Comparison of ENCODE assay signal across 9 mouse cellular contexts in the genomic region with DNA sequence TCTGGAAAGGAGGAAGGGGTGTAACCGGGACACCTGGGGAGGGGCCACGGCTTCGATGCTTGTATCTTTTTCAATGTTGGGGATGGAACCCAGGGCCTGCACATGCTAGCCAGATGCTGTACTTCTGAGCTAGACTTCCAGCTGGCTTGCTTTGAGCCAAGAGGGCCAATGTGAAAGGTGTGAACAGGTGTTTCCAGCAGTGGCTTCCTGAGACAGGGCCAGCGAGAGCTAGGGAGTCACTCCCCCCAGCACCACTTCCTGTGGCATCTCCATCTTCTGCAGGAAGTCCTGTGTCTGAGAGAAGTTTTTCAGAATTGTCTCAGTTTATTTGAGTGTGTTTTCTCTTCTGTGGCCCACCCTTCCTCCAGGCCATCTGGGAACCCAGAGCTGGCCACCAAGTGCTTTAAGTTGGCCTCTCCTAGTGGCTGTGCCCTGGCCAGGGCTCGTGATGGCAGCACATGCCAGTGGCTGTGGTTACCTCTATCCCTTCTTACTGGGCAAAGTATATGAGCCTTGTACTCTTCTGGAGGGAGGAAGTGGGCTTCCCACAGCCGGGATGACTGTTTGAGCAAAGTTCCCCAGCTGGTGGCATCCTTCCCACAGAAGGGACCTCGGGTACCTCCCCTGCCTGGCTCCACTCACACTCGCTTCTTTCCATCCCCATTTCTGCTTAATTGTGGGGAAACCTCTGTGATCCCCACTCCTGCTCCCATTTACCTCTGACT. TPM values are rescaled to one million over a fixed set of nuclear protein-coding genes. Genes with fewer than 3 reads are reported as not detected.
DNase-seq lines count a peak whose midpoint lies in the region; ATAC-seq and TF ChIP-seq lines count a peak whose summit lies in the region.
"Had no signal": no experiment of that assay in that cellular context is flagged by ENCODE, and none has a peak within 500 bp of the region (broad histone marks: within the 10 kb centered on the region; RNA-seq: fewer than 3 reads in every experiment).

No protein-coding gene starts in this region.

- H3K36me3 ChIP-seq in liver, adult 2 months (ENCODE audit: control insufficient read depth, insufficient read depth, low read length) = no peaks in the 10 kb centered on the region
- peaks cover 96% of the 10 kb centered on the region for H3K36me3 ChIP-seq in liver, embryonic 12.5 days
- H3K36me3 ChIP-seq in liver, embryonic 15.5 days (replicated peaks) = peaks cover 98% of the 10 kb centered on the region
- peaks cover 32% of the 10 kb centered on the region for H3K36me3 ChIP-seq in thymus, adult 2 months (ENCODE audit: control insufficient read depth, insufficient read depth, low read length)
- H3K36me3 ChIP-seq: forebrain, embryonic 12.5 days had no signal

- no peak for TF ChIP-seq POLR2A in liver, adult 2 months (IDR thresholded peaks at IDR 0.05; ENCODE audit: extremely low read depth, insufficient read depth, low read length)
- no peak for TF ChIP-seq POLR2A in bone marrow, adult 2 months (IDR thresholded peaks at IDR 0.05; ENCODE audit: borderline replicate concordance, control insufficient read depth, low read depth, low read length)
- TF ChIP-seq POLR2A in thymus, adult 2 months (IDR thresholded peaks at IDR 0.05; ENCODE audit: control insufficient read depth, extremely low read depth, insufficient read depth, low read length, poor library complexity) = no peak

- 86% methylated on average over 8 of the region's 8 CpGs for WGBS in liver, adult 2 months
- 72% methylated on average over 8 of the region's 8 CpGs for WGBS in liver, embryonic 12.5 days (ENCODE audit: insufficient replicate concordance)
- 18% methylated on average over 8 of the region's 8 CpGs for WGBS in bone marrow, adult 2 months
- 62% methylated on average over 8 of the region's 8 CpGs for WGBS in liver, embryonic 15.5 days (ENCODE audit: insufficient replicate concordance)
- 9% methylated on average over 8 of the region's 8 CpGs for WGBS in thymus, adult 2 months

- H3K4me1 ChIP-seq in liver, adult 2 months (ENCODE audit: control insufficient read depth, insufficient read depth, low read length) = peaks cover 5% of the 10 kb centered on the region; the same call in 1 of the 2 replicates
- peaks cover 35% of the 10 kb centered on the region for H3K4me1 ChIP-seq in liver, embryonic 12.5 days
- H3K4me1 ChIP-seq in bone marrow, adult 2 months (ENCODE audit: control insufficient read depth, insufficient read depth, low read length) = peaks cover 5% of the 10 kb centered on the region; the same call in 1 of the 2 replicates
- peaks cover 46% of the 10 kb centered on the region for H3K4me1 ChIP-seq in liver, embryonic 15.5 days (replicated peaks)
- peaks cover 61% of the 10 kb centered on the region for H3K4me1 ChIP-seq in thymus, adult 2 months (replicated peaks; ENCODE audit: control insufficient read depth, insufficient read depth, low read length)
- H3K4me1 ChIP-seq: forebrain, embryonic 12.5 days had no signal

- H3K9ac ChIP-seq in liver, adult 2 months (ENCODE audit: low read depth, low read length) = no peak overlapping the region
- H3K9ac ChIP-seq in liver, embryonic 12.5 days = no peak overlapping the region
- no peak overlapping the region for H3K9ac ChIP-seq in liver, embryonic 15.5 days
- H3K9ac ChIP-seq: forebrain, embryonic 12.5 days had no signal

- DNase-seq in liver, adult 2 months (ENCODE audit: extremely low read depth, low read depth, low spot score) = no peak
- peak; percentile 70 for DNase-seq in thymus, adult 2 months
- DNase-seq in cerebellum, postnatal 10 days = no peak
- no peak for DNase-seq in gastrocnemius, postnatal 4 days (ENCODE audit: low spot score in 2 of 2)
- DNase-seq: embryo, embryonic 11 days had no signal

- H3K4me2 ChIP-seq in liver, embryonic 12.5 days = no peak overlapping the region
- H3K4me2 ChIP-seq in liver, embryonic 15.5 days = no peak overlapping the region
- H3K4me2 ChIP-seq: forebrain, embryonic 12.5 days had no signal

- no peaks in the 10 kb centered on the region for H3K9me3 ChIP-seq in liver, embryonic 12.5 days (replicated peaks)
- no peaks in the 10 kb centered on the region for H3K9me3 ChIP-seq in liver, embryonic 15.5 days (replicated peaks)
- H3K9me3 ChIP-seq: forebrain, embryonic 12.5 days had no signal

- H3K27ac ChIP-seq in liver, adult 2 months (replicated peaks; ENCODE audit: insufficient read depth, low read depth, low read length) = 0 out of 2 replicates have a peak overlapping the region, but pooled peaks have one; percentile 18
- no peak overlapping the region; the same call in 1 of the 2 replicates for H3K27ac ChIP-seq in liver, embryonic 12.5 days
- H3K27ac ChIP-seq in bone marrow, adult 2 months (ENCODE audit: control insufficient read depth, insufficient read depth, low read depth, low read length, poor library complexity) = peak overlapping the region; percentile 35
- peak overlapping the region; percentile 61; the same call in 1 of the 2 replicates for H3K27ac ChIP-seq in liver, embryonic 15.5 days (replicated peaks)
- peak overlapping the region; percentile 91 for H3K27ac ChIP-seq in thymus, adult 2 months (ENCODE audit: control insufficient read depth, insufficient read depth, low read length)
- H3K27ac ChIP-seq: forebrain, embryonic 12.5 days had no signal

- TF ChIP-seq CTCF in liver, adult 2 months (IDR thresholded peaks at IDR 0.05; ENCODE audit: low read depth, low read length) = no peak
- no peak for TF ChIP-seq CTCF in bone marrow, adult 2 months (IDR thresholded peaks at IDR 0.05; ENCODE audit: control insufficient read depth, insufficient read depth, low read length)
- no peak for TF ChIP-seq CTCF in thymus, adult 2 months (IDR thresholded peaks at IDR 0.05; ENCODE audit: borderline replicate concordance, control insufficient read depth, extremely low read depth, insufficient read depth, low read length, poor library complexity)

- H3K79me2 ChIP-seq in liver, adult 2 months (ENCODE audit: control insufficient read depth, insufficient read depth, low read length) = no peaks in the 10 kb centered on the region

- H3K4me3 ChIP-seq in liver, adult 2 months (ENCODE audit: insufficient read depth, low read depth, low read length) = no peak overlapping the region
- no peak overlapping the region for H3K4me3 ChIP-seq in liver, embryonic 12.5 days
- no peak overlapping the region for H3K4me3 ChIP-seq in bone marrow, adult 2 months (replicated peaks; ENCODE audit: control insufficient read depth, low read depth, low read length)
- no peak overlapping the region for H3K4me3 ChIP-seq in liver, embryonic 15.5 days (replicated peaks)
- H3K4me3 ChIP-seq in thymus, adult 2 months (ENCODE audit: control insufficient read depth, insufficient read depth, low read length) = no peak overlapping the region
- H3K4me3 ChIP-seq: forebrain, embryonic 12.5 days had no signal

- ATAC-seq in liver, embryonic 12.5 days = no peak
- ATAC-seq in liver, embryonic 15.5 days (ENCODE audit: insufficient read depth) = no peak

- no peaks in the 10 kb centered on the region for H3K27me3 ChIP-seq in liver, adult 2 months (ENCODE audit: control insufficient read depth, insufficient read depth, low read length)
- no peaks in the 10 kb centered on the region for H3K27me3 ChIP-seq in liver, embryonic 12.5 days (replicated peaks)
- no peaks in the 10 kb centered on the region for H3K27me3 ChIP-seq in liver, embryonic 15.5 days
- H3K27me3 ChIP-seq in thymus, adult 2 months (ENCODE audit: control insufficient read depth, insufficient read depth, low read length) = no peaks in the 10 kb centered on the region
- H3K27me3 ChIP-seq: forebrain, embryonic 12.5 days had no signal

RNA-seq across cellular contexts. Expression of gene Slc35b1, which starts 17.3 kb away (rescaled TPM):
- total RNA-seq in liver, adult 2 months (2014; rRNA removed) = 58.6 and 63.7 TPM in 2 replicates
- polyA plus RNA-seq in liver, adult 2 months (2012; rRNA removed) = 81.0 and 92.0 TPM in 2 replicates
- polyA plus RNA-seq in liver, embryonic 12.5 days (2016; fragmentation: Nextera tagmentation; extraction: Ambion mirVana) = 58.2 and 61.3 TPM in 2 replicates
- polyA plus RNA-seq in bone marrow, adult 2 months (2011; ENCODE audit: insufficient read depth, insufficient read length, low replicate concordance, missing spikeins) = 34.9 and 49.3 TPM in 2 replicates
- 39.2 and 40.6 TPM in 2 replicates for polyA plus RNA-seq in liver, embryonic 15.5 days (2015; fragmentation: Nextera tagmentation; extraction: Ambion mirVana)
- polyA plus RNA-seq in thymus, adult 2 months (2012; rRNA removed) = 89.3 and 107 TPM in 2 replicates
- 10 to 100 TPM; 47.4 to 49.3 TPM for total RNA-seq in gastrocnemius, postnatal 4 days (2021)

RNA-seq across cellular contexts. Expression of gene Fam117a, which starts 30.4 kb away (rescaled TPM):
- 1.8 TPM in 2 replicates for total RNA-seq in liver, adult 2 months (2014; rRNA removed)
- 6.4 and 7.4 TPM in 2 replicates for polyA plus RNA-seq in liver, adult 2 months (2012; rRNA removed)
- polyA plus RNA-seq in liver, embryonic 12.5 days (2016; fragmentation: Nextera tagmentation; extraction: Ambion mirVana) = 59.0 and 62.7 TPM in 2 replicates
- polyA plus RNA-seq in bone marrow, adult 2 months (2011; ENCODE audit: insufficient read depth, insufficient read length, low replicate concordance, missing spikeins) = 167 and 178 TPM in 2 replicates
- 75.3 and 78.9 TPM in 2 replicates for polyA plus RNA-seq in liver, embryonic 15.5 days (2015; fragmentation: Nextera tagmentation; extraction: Ambion mirVana)
- 204 and 224 TPM in 2 replicates for polyA plus RNA-seq in thymus, adult 2 months (2012; rRNA removed)
- 10 to 100 TPM; 21.1 to 24.9 TPM for total RNA-seq in gastrocnemius, postnatal 4 days (2021)

RNA-seq across cellular contexts. Expression of gene Spop, which starts 46.7 kb away (rescaled TPM):
- total RNA-seq in liver, adult 2 months (2014; rRNA removed) = 39.3 and 48.7 TPM in 2 replicates
- 43.9 and 64.1 TPM in 2 replicates for polyA plus RNA-seq in liver, adult 2 months (2012; rRNA removed)
- 90.8 and 105 TPM in 2 replicates for polyA plus RNA-seq in liver, embryonic 12.5 days (2016; fragmentation: Nextera tagmentation; extraction: Ambion mirVana)
- 57.9 and 61.3 TPM in 2 replicates for polyA plus RNA-seq in bone marrow, adult 2 months (2011; ENCODE audit: insufficient read depth, insufficient read length, low replicate concordance, missing spikeins)
- polyA plus RNA-seq in liver, embryonic 15.5 days (2015; fragmentation: Nextera tagmentation; extraction: Ambion mirVana) = 66.6 and 67.5 TPM in 2 replicates
- 47.9 and 52.0 TPM in 2 replicates for polyA plus RNA-seq in thymus, adult 2 months (2012; rRNA removed)
- total RNA-seq in gastrocnemius, postnatal 4 days (2021) = 100 to 1,000 TPM; 191 to 194 TPM

RNA-seq across cellular contexts. Expression of gene Kat7, which starts 57.1 kb away (rescaled TPM):
- total RNA-seq in liver, adult 2 months (2014; rRNA removed) = 12.2 and 15.6 TPM in 2 replicates
- 12.9 and 13.1 TPM in 2 replicates for polyA plus RNA-seq in liver, adult 2 months (2012; rRNA removed)
- 48.1 and 49.5 TPM in 2 replicates for polyA plus RNA-seq in liver, embryonic 12.5 days (2016; fragmentation: Nextera tagmentation; extraction: Ambion mirVana)
- polyA plus RNA-seq in bone marrow, adult 2 months (2011; ENCODE audit: insufficient read depth, insufficient read length, low replicate concordance, missing spikeins) = 26.3 and 39.0 TPM in 2 replicates
- polyA plus RNA-seq in liver, embryonic 15.5 days (2015; fragmentation: Nextera tagmentation; extraction: Ambion mirVana) = 30.6 and 30.8 TPM in 2 replicates
- 55.5 and 64.8 TPM in 2 replicates for polyA plus RNA-seq in thymus, adult 2 months (2012; rRNA removed)
- 10 to 100 TPM; 44.2 to 44.4 TPM for total RNA-seq in gastrocnemius, postnatal 4 days (2021)
